Mouse (Mus musculus) kidney, adult 10 weeks (tissue): ENCODE data around the gene Itgb1bp2. TPM values are rescaled to one million over a fixed set of nuclear protein-coding genes. Genes with fewer than 3 reads are reported as not detected.

Experiments
- polyA plus RNA-seq: library from polyadenylated mRNA; stranded (reverse); fragments of 350-450 nt; fragmentation: Illumina TruSeq; extraction: RNeasy Lipid Tissue Mini Kit (QIAGEN cat#74804); gene quantifications from one replicate; pipeline ENCODE4 v1.2.3, GENCODE M21; 2014; ENCODE audit warnings: low read depth, low replicate concordance

Itgb1bp2 gene
- polyA plus RNA-seq, result not detected

GRCm38 (mm10) chrX:101448886-101449475 is at the start of gene Itgb1bp2:
Gene Itgb1bp2, plus strand, starts transcription at chrX:101449088.

GRCm38 (mm10) chrX:101420700-101421095 is 28.2 kb upstream of the Itgb1bp2 start, which contains the start of gene Zmym3:
Gene Zmym3, minus strand, starts transcription at chrX:101420849.

DNA sequence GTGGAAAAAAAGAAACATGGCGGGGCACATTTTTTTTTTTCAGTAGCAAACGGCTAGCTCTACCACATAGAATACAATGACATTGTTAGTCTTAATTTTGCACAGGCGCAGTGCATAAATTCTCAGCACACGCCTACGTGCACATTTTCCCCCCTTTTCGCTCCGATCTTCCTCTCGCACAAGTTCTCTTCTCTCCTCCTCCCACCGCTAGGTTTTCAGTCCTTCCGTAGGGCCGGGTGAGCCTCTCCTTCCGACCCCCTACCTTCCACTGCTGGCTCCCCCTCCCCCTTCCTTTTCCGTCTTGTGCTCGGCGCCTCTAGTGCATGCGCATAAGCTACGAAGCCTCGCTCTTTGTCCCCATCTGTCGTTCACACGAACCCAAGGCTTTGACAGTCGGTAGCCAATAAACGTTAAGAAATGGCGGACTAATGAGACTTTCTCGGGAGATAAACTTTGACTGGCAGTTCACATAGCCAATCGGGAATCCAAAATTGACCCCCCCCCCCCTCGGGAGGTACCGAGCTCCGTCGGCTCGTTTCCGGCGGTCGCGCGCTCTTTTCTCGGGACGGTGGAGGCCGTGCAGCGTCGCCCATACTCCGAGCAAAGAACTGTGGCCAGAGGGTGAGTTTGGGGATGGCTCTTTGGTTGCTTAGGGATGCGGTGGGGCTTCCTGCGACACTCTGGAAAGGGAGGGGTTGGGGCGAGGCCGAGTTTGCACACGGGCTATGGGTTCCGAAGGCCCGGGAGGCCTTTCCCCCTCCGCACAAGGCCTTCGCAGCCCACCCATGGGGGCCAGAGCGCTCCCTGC is 19.5 kb upstream of the Itgb1bp2 start, which contains the start of gene Nono:
Gene Nono (plus strand): TSS at position 177 of the 808 bp plus-strand sequence.

Other genes starting within 250 kb of the Itgb1bp2 start
- 38.9 TPM for gene Snx12, start 226.5 kb upstream of the Itgb1bp2 start, polyA plus RNA-seq
- gene Foxo4, start 194.6 kb upstream of the Itgb1bp2 start, polyA plus RNA-seq, result 12.3 TPM
- gene Gm614, start 185.1 kb upstream of the Itgb1bp2 start, polyA plus RNA-seq, result not detected
- 8.2 TPM for gene Il2rg, start 180.8 kb upstream of the Itgb1bp2 start, polyA plus RNA-seq
- gene Gm20489, start 180.1 kb upstream of the Itgb1bp2 start, polyA plus RNA-seq, result not detected
- gene Med12, start 175.1 kb upstream of the Itgb1bp2 start, polyA plus RNA-seq, result 3.2 TPM
- gene Nlgn3, start 149.9 kb upstream of the Itgb1bp2 start, polyA plus RNA-seq, result not detected
- 6.3 TPM for gene Gjb1, start 72.7 kb upstream of the Itgb1bp2 start, polyA plus RNA-seq
- gene Zmym3, start 28.2 kb upstream of the Itgb1bp2 start, polyA plus RNA-seq, result 11.8 TPM
- 195 TPM for gene Nono, start 19.8 kb upstream of the Itgb1bp2 start, polyA plus RNA-seq
- gene Taf1, start 83.6 kb downstream of the Itgb1bp2 start, polyA plus RNA-seq, result 48.6 TPM
- gene Ogt, start 191.0 kb downstream of the Itgb1bp2 start, polyA plus RNA-seq, result 185 TPM